Mouse (Mus musculus): ENCODE measurements at regions not wholly inside any gene's neighbourhood (a gene's known extent, or its start where the extent isn't known, plus 50 kb on each side); places are given as distances from the start of the nearest gene placed in this dataset.

DNA sequence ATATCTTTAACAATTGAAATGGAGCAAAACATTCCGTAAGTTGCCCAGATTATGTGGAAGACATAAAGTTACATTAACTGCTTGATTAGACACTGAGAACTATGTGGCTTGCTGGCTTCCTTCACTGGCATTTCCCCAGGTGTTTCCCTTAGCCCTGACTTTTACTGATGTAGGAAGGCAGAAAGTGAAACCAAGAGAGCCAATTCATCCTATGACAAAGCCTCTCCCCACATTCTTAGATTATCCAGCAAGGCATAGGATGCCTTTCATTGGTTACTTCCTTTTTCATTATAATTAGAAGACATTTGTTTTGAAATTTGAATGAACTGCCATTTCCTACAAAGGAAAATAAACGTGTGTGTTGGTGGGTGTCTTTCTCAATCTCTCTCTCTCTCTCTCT, 72.1 kb downstream of the Cdc42ep3 start:
- no peaks in the 10 kb centered on the region for H3K4me1 ChIP-seq (replicated peaks)
- H3K27ac ChIP-seq = no peak overlapping the region
- no peaks in the 10 kb centered on the region for H3K36me3 ChIP-seq
- no peaks in the 10 kb centered on the region for H3K27me3 ChIP-seq
- 60% methylated on average over 2 of the region's 2 CpGs for WGBS
- ATAC-seq (replicated peaks; ENCODE audit: insufficient number of reproducible peaks, insufficient read depth, low FRiP score, low read depth) = no peak
- H3K4me2 ChIP-seq = no peak overlapping the region
- no peak overlapping the region for H3K4me3 ChIP-seq
- no peaks in the 10 kb centered on the region for H3K9me3 ChIP-seq (replicated peaks)
- H3K9ac ChIP-seq = no peak overlapping the region

DNA sequence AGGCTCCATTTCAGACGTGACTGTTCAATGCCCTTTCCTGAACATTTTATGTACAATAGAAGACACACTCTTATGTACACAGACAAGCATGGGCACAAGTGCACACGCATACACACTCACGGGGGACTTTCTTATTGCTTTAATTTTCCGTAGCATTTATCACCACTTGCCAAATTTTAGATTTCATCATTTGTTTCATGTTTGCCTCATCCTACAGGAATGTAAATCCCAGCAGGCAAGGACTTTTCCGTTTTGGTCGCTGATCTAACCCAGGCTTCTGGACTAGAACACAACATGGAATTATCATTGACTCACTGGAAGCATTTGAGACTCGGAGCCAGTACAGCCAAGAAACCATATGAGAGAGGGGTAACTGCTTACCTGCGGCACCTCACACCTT, 81.3 kb downstream of the Cdc42ep3 start:
- no peak overlapping the region for H3K4me2 ChIP-seq
- no peaks in the 10 kb centered on the region for H3K9me3 ChIP-seq (replicated peaks)
- H3K36me3 ChIP-seq = no peaks in the 10 kb centered on the region
- H3K27ac ChIP-seq = no peak overlapping the region
- no peaks in the 10 kb centered on the region for H3K27me3 ChIP-seq
- H3K4me1 ChIP-seq (replicated peaks) = 0 out of 2 replicates have a peak, but pooled peaks cover 3% of the 10 kb centered on the region
- ATAC-seq (replicated peaks; ENCODE audit: insufficient number of reproducible peaks, insufficient read depth, low FRiP score, low read depth) = no peak
- H3K9ac ChIP-seq = no peak overlapping the region
- H3K4me3 ChIP-seq = no peak overlapping the region
- WGBS = 63% methylated on average over 8 of the region's 8 CpGs

DNA sequence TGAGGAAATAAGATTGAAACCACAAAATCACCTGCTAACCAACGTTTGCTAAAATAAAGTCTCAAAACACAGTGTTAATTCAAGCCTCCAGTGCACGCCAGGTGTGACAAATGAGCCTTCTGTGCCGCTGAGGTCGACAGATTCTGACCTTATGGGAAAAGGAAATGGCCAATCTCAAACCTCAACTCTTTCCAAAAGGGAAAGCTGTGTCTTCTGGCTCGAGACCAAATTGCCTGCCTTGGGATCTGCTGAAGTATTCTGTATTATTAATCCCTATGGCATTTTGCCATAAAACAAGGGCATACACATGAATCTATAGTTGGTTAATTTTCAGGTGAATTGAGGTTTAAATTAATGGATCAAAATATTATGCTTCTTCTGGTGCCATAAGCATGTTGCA, 95.2 kb downstream of the Cdc42ep3 start:
- no peaks in the 10 kb centered on the region for H3K36me3 ChIP-seq
- H3K9ac ChIP-seq = no peak overlapping the region
- no peak for ATAC-seq (replicated peaks; ENCODE audit: insufficient number of reproducible peaks, insufficient read depth, low FRiP score, low read depth)
- 0 out of 2 replicates have a peak, but pooled peaks cover 3% of the 10 kb centered on the region for H3K4me1 ChIP-seq (replicated peaks)
- H3K4me3 ChIP-seq = no peak overlapping the region
- no peaks in the 10 kb centered on the region for H3K9me3 ChIP-seq (replicated peaks)
- H3K27me3 ChIP-seq = no peaks in the 10 kb centered on the region
- H3K4me2 ChIP-seq = no peak overlapping the region
- H3K27ac ChIP-seq = no peak overlapping the region
- WGBS = 54% methylated on average over 5 of the region's 5 CpGs

DNA sequence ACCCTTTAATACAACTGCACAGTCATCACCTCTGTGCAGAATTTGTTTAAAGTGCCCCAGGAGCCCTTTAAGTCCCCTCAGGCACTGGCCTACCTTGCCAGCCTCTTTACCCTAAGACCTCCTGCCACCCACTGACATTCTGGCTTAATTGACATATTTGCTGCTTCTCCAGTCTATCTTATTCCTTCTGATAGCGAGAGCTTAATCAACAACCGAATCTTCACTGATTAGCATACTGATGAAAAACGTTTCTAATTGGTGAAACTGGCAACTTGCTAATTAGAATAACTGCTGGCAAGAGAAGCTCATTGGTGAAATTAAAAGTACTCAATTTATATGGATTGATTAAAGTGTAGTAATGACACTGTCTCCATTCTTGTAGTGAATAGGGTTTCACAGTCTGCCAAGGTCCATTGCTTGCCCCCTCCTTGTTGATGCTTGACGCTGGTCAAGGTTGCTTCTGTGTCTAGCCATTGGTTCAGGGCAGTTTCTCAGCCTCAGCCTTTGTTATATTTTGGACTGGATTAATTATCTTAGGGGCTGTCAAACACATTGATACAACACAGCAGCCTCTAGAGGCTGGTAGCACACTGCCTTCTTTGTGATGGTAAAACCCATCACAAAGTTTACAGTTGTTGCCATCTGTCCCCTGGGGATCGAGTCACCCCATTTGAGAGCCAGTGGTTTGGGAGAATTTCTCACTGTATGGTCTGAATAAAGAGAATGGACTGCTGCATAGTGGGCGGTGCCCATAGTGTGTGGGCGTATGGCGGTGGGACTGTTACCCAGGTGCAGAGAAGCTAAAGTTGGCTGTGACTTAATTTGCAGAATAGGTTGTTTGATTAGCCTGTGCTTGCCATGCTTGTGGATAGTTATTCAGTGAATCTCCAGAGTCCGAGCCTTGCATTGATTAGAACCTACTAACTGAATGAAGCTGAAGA, 107.7 kb downstream of the Cdc42ep3 start:
- Histone ChIP-seq H3K9me3 (replicated peaks) (no peaks in the 10 kb centered on the region), H3K4me2 (no peak overlapping the region), H3K27ac (no peak overlapping the region), H3K4me1 (replicated peaks) (no peaks in the 10 kb centered on the region), H3K36me3 (no peaks in the 10 kb centered on the region), H3K9ac (no peak overlapping the region), H3K4me3 (no peak overlapping the region), H3K27me3 (no peaks in the 10 kb centered on the region)
- no peak for ATAC-seq (replicated peaks; ENCODE audit: insufficient number of reproducible peaks, insufficient read depth, low FRiP score, low read depth)
- WGBS = 78% methylated on average over 9 of the region's 9 CpGs

DNA sequence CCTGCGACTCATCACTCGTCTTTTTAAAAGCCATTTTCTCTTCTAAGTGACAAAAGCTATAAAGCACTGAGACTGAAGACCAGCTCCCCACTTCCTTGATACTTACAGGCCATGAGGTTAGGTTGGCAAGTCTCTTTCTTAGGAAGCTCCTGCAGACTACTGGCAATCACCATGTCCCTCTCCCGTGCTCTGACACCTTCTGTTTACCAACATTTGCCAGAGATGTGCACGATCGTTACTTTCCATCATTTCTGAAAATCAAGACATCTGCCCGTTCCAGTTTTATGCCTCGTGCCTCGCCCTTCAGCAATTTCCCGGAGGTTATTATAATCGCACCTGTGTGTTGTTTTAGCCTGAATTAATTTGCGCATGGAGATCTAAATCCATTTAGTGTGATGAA, 110.8 kb downstream of the Cdc42ep3 start:
- no peak for ATAC-seq (replicated peaks; ENCODE audit: insufficient number of reproducible peaks, insufficient read depth, low FRiP score, low read depth)
- no peaks in the 10 kb centered on the region for H3K27me3 ChIP-seq

DNA sequence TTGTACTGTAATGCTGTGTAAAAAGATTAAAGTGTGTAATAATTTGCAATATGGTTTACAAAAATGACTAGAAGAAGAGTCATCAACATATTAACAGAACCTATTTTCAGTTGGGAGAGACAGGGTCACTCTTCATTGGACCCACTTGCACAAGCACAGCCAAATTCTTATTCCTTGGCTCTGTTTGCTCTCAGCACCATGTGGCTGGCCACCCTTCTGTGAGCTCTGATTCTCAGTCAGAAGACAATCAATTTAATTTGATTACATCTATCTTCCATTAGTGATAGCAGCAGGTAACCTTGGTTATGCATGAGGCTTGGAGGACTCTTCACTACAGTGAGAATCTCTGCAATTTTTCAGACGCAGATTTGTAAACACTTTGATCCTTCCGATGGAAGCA, 111.5 kb downstream of the Cdc42ep3 start:
- no peaks in the 10 kb centered on the region for H3K9me3 ChIP-seq (replicated peaks)
- H3K27me3 ChIP-seq = no peaks in the 10 kb centered on the region
- no peaks in the 10 kb centered on the region for H3K36me3 ChIP-seq
- H3K27ac ChIP-seq = no peak overlapping the region
- ATAC-seq (replicated peaks; ENCODE audit: insufficient number of reproducible peaks, insufficient read depth, low FRiP score, low read depth) = no peak
- no peaks in the 10 kb centered on the region for H3K4me1 ChIP-seq (replicated peaks)
- H3K9ac ChIP-seq = no peak overlapping the region
- no peak overlapping the region for H3K4me2 ChIP-seq
- 89% methylated on average over 2 of the region's 2 CpGs for WGBS
- H3K4me3 ChIP-seq = no peak overlapping the region

More for the DNA sequence above, 110.8 kb downstream of the Cdc42ep3 start:
- no peak overlapping the region for H3K9ac ChIP-seq
- no peaks in the 10 kb centered on the region for H3K9me3 ChIP-seq (replicated peaks)
- no peak overlapping the region for H3K4me2 ChIP-seq
- no peaks in the 10 kb centered on the region for H3K36me3 ChIP-seq
- H3K27ac ChIP-seq = no peak overlapping the region
- no peak overlapping the region for H3K4me3 ChIP-seq
- H3K4me1 ChIP-seq (replicated peaks) = no peaks in the 10 kb centered on the region
- 84% methylated on average over 11 of the region's 11 CpGs for WGBS

DNA sequence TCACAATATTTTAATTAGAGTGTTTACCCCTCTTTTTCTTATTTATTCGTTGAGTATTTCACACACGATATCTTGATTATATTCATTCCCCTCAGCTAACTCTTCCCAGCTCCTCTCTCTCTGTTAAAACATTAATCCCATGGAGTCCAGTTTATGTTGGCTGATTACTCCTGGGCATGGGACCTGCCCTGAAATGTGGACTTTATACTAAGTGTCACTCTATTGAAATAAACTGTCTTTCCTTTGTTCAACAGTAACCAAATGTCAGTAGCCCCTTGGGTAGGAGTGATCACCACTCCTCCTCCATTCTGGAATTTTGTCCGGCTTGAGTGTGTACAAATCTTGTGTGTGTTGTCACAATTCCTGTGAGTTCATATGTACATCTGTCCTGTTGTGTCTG, 113.4 kb downstream of the Cdc42ep3 start:
- ATAC-seq (replicated peaks; ENCODE audit: insufficient number of reproducible peaks, insufficient read depth, low FRiP score, low read depth) = no peak

DNA sequence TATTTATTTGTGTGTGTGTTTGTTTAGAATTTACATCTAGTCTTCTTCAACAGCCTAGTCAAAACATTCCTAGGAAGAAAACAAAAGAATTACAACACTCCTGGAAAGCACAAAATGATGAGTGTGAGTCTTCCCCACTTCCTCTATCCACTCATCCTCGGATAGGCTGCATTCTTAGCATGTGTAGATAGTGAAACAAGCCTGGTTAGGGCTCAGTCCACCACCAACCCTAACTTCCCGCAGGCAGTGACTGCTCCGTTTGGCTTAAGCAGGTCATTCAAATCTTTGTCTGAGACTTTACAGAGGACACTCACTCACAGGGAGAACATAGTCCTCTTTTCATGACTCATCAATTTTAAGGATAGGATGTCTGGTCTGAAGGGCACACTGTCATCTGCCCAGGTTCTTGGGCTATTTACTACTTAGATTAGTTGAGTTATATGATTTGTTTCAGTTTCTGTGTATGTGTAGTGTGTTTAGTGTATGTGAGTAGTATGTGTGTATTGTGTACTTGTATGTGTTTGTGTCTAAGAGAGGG, 118.6 kb downstream of the Cdc42ep3 start:
- Histone ChIP-seq H3K9ac (no peak overlapping the region), H3K27ac (no peak overlapping the region), H3K27me3 (no peaks in the 10 kb centered on the region), H3K4me1 (replicated peaks) (no peaks in the 10 kb centered on the region), H3K9me3 (replicated peaks) (no peaks in the 10 kb centered on the region), H3K4me3 (no peak overlapping the region), H3K4me2 (no peak overlapping the region), H3K36me3 (no peaks in the 10 kb centered on the region)
- 52% methylated on average over 3 of the region's 3 CpGs for WGBS
- no peak for ATAC-seq (replicated peaks; ENCODE audit: insufficient number of reproducible peaks, insufficient read depth, low FRiP score, low read depth)

More for the DNA sequence above, 113.4 kb downstream of the Cdc42ep3 start:
- no peaks in the 10 kb centered on the region for H3K27me3 ChIP-seq
- WGBS = 78% methylated on average over 3 of the region's 3 CpGs
- no peaks in the 10 kb centered on the region for H3K9me3 ChIP-seq (replicated peaks)
- no peak overlapping the region for H3K9ac ChIP-seq
- H3K27ac ChIP-seq = no peak overlapping the region
- no peak overlapping the region for H3K4me3 ChIP-seq
- no peaks in the 10 kb centered on the region for H3K4me1 ChIP-seq (replicated peaks)
- no peaks in the 10 kb centered on the region for H3K36me3 ChIP-seq
- no peak overlapping the region for H3K4me2 ChIP-seq

DNA sequence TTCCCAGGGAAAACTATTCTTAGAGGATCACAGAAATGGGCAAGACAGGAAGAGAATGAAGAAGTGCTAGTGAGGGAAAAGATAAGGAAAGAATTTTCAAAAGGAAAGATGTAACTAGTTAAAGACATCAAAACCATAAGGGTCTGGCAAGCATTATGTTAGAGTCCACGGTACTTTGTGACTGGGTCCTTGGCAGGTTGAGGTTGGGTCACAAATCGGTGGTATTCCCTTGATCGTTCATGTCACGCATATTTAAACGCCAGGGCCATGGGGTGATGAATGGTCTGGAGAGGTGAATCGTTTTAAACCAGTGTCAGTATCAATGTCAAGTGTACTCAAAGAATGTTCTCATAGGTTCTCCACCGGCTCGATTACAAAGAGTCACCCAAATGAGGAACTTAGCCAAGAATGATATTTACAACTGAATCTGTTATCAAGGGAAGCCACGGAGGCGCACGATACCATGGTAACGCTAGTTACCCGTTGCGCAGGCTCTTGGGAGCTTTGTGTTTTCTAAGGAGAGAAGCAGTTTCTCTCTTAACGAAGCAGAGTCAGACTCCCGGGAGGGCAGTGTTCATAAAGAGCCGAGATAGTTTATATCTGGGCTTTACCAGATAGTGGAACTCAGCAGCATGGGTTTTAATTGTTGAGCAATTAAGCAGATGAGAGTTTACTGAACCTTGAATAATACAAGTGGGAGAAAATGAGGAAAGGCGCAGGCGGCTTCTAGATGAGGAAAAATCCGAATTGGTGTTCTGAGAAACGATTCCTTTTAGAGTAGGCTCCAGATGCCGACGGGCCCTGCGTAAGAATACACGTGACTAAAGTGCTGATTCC, 124.0 kb downstream of the Cdc42ep3 start:
- H3K27me3 ChIP-seq = no peaks in the 10 kb centered on the region
- 68% methylated on average over 25 of the region's 25 CpGs for WGBS
- ATAC-seq (replicated peaks; ENCODE audit: insufficient number of reproducible peaks, insufficient read depth, low FRiP score, low read depth) = no peak
- no peak overlapping the region for H3K9ac ChIP-seq
- no peak overlapping the region for H3K4me3 ChIP-seq
- no peaks in the 10 kb centered on the region for H3K9me3 ChIP-seq (replicated peaks)
- H3K27ac ChIP-seq = no peak overlapping the region
- H3K4me1 ChIP-seq (replicated peaks) = no peaks in the 10 kb centered on the region
- no peaks in the 10 kb centered on the region for H3K36me3 ChIP-seq
- no peak overlapping the region for H3K4me2 ChIP-seq

DNA sequence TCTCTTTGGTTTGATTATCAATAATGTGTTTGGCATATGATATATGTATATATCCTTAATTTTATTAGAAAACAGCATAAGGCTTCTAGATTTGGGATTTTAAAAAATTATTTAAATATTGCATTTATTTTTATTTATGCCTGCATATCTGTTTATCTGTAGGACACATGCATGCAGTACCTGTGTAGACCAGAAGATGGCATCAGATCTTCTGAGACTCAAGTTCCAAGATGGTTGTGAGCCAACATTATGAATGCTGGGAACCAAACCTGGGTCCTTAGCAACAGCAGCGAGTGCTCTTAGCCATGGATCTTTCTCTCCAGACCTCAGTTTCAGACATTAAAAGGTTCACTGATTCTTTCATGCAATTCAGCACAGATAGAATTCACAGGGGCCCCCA, 148.3 kb downstream of the Cdc42ep3 start:
- H3K4me1 ChIP-seq (replicated peaks) = no peaks in the 10 kb centered on the region
- no peak overlapping the region for H3K4me2 ChIP-seq
- peaks cover 4% of the 10 kb centered on the region; the same call in 1 of the 2 replicates for H3K9me3 ChIP-seq (replicated peaks)
- H3K27me3 ChIP-seq = no peaks in the 10 kb centered on the region
- no peak overlapping the region for H3K4me3 ChIP-seq
- H3K9ac ChIP-seq = no peak overlapping the region
- ATAC-seq (replicated peaks; ENCODE audit: insufficient number of reproducible peaks, insufficient read depth, low FRiP score, low read depth) = no peak
- no peak overlapping the region for H3K27ac ChIP-seq
- WGBS = 87% methylated on average over 1 of the region's 1 CpGs
- H3K36me3 ChIP-seq = no peaks in the 10 kb centered on the region

DNA sequence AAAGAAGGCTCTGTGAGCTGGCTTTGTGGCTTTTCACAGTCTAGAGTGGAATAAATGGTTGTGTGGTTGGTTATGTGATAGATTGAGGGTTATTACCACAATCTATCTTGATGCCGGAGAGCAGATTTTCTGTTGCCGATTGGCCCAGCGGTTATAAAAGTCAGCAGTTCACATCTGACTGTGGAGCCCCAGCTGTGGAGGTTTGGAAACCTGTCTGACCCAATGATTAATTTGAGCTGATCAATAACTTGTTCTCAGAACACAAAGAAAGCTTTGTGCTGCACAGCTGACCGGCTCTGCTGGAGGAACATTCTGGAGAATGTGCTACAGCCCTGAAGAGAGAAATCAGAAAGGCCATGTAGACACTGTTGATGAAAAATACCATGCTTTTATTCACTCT, 148.8 kb downstream of the Cdc42ep3 start:
- no peaks in the 10 kb centered on the region for H3K36me3 ChIP-seq
- no peaks in the 10 kb centered on the region for H3K4me1 ChIP-seq (replicated peaks)
- ATAC-seq (replicated peaks; ENCODE audit: insufficient number of reproducible peaks, insufficient read depth, low FRiP score, low read depth) = no peak
- H3K9ac ChIP-seq = no peak overlapping the region
- no peak overlapping the region for H3K4me3 ChIP-seq
- H3K27me3 ChIP-seq = no peaks in the 10 kb centered on the region
- H3K27ac ChIP-seq = no peak overlapping the region
- H3K9me3 ChIP-seq (replicated peaks) = peaks cover 4% of the 10 kb centered on the region; the same call in 1 of the 2 replicates
- H3K4me2 ChIP-seq = no peak overlapping the region
- 82% methylated on average over 4 of the region's 4 CpGs for WGBS

Data from heart, embryonic 15.5 days (tissue).